Mouse (Mus musculus) liver, postnatal 0 days (tissue): ENCODE data around the gene Ikzf3.

ENCODE experiments used
- CTCF ChIP-seq: sonication (generic); IDR thresholded peaks from 2 replicates; pipeline ENCODE4 v1.5.1; 2016; ENCODE audit warnings: antibody characterized with exemption, low read depth
- EP300 ChIP-seq: IDR thresholded peaks from 2 replicates; pipeline ENCODE4 v1.6.1; 2016; ENCODE audit warnings: antibody characterized with exemption, low read depth, mild to moderate bottlenecking

DNA sequence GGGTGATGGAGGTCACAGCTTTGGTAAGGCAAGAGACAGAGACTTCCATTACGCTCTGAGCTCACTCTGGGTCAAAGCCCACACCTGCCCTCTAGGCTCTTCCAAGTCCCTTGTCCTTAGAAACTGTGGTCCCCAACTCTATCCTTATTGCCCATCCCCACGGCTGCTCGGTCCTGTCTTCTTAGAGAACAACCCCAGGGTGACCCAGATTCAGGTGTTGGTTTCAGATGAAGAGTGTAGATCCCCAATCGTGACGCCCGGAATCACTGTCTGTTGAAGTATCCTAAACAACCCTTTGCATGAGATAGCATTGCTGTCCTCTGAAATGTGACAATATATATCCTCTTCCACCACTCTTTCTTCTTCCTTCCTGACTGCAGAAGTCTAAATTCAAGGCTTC, 83.6 kb downstream of the Ikzf3 start:
- TF ChIP-seq CTCF (no peak), EP300 (no peak)
